Mouse (Mus musculus): ENCODE results near the gene Lin37. TPM values are rescaled to one million over a fixed set of nuclear protein-coding genes. Genes with fewer than 3 reads are reported as not detected.

Gene Lin37
- polyA plus RNA-seq, 1 experiment: 71.9 TPM

GRCm38 (mm10) chr7:30564970-30565571 is 5.4 kb upstream of the Lin37 start, which contains the start of gene Igflr1:
Igflr1 (plus strand) TSS chr7:30565427.
- no peak within 1 kb of the TSS; the same call in 1 of the 2 replicates for H3K4me3 ChIP-seq (ENCODE audit: insufficient read depth, low read length)
- H3K4me1 ChIP-seq (ENCODE audit: control insufficient read depth, insufficient read depth, low read length): peaks cover 3% of the 10 kb centered on the region; the same call in 1 of the 2 replicates

GRCm38 (mm10) chr7:30563906-30564280 is 4.3 kb upstream of the Lin37 start:
- peak overlapping the region; percentile 50 for H3K4me3 ChIP-seq (ENCODE audit: insufficient read depth, low read length)
- H3K4me1 ChIP-seq (ENCODE audit: control insufficient read depth, insufficient read depth, low read length): peaks cover 3% of the 10 kb centered on the region; the same call in 1 of the 2 replicates
- H3K27ac ChIP-seq (ENCODE audit: insufficient read depth, low read length): no peak overlapping the region
- TF ChIP-seq POLR2A (IDR thresholded peaks at IDR 0.05; ENCODE audit: extremely low read depth, insufficient read depth, low read length): no peak
- no peak for TF ChIP-seq CTCF (IDR thresholded peaks at IDR 0.05; ENCODE audit: extremely low read depth, insufficient read depth, low read length)

More at GRCm38 (mm10) chr7:30564970-30565571, 5.4 kb upstream of the Lin37 start, which contains the start of gene Igflr1:
- TF ChIP-seq POLR2A (IDR thresholded peaks at IDR 0.05; ENCODE audit: extremely low read depth, insufficient read depth, low read length): no peak
- no peak within 1 kb of the TSS for H3K27ac ChIP-seq (ENCODE audit: insufficient read depth, low read length)

GRCm38 (mm10) chr7:30563117-30563905 is 3.7 kb upstream of the Lin37 start, which contains the start of the genes U2af1l4, Gm49396 and Psenen:
U2af1l4 (plus strand) TSS chr7:30563301.
Gm49396 (plus strand) TSS chr7:30563344.
Psenen (minus strand) TSS chr7:30563627.
- Histone ChIP-seq H3K4me1 (ENCODE audit: control insufficient read depth, insufficient read depth, low read length) (peaks cover 3% of the 10 kb centered on the region; the same call in 1 of the 2 replicates), H3K27ac (ENCODE audit: insufficient read depth, low read length) (peak within 1 kb of the TSS; percentile 41), H3K4me3 (ENCODE audit: insufficient read depth, low read length) (peak within 1 kb of the TSS; percentile 50)
- TF ChIP-seq POLR2A (IDR thresholded peaks at IDR 0.05; ENCODE audit: extremely low read depth, insufficient read depth, low read length) (peak; percentile 66), CTCF (IDR thresholded peaks at IDR 0.05; ENCODE audit: extremely low read depth, insufficient read depth, low read length) (no peak)

- Histone ChIP-seq H3K27ac (ENCODE audit: insufficient read depth, low read length) (peak overlapping the region; percentile 11), H3K4me3 (ENCODE audit: insufficient read depth, low read length) (peak overlapping the region; percentile 50), H3K4me1 (ENCODE audit: control insufficient read depth, insufficient read depth, low read length) (peaks cover 3% of the 10 kb centered on the region; the same call in 1 of the 2 replicates)
- TF ChIP-seq CTCF (IDR thresholded peaks at IDR 0.05; ENCODE audit: extremely low read depth, insufficient read depth, low read length) (no peak), POLR2A (IDR thresholded peaks at IDR 0.05; ENCODE audit: extremely low read depth, insufficient read depth, low read length) (no peak)
Measured at GRCm38 (mm10) chr7:30562526-30563116, 3.0 kb upstream of the Lin37 start.

GRCm38 (mm10) chr7:30560296-30560695 is 658 bp upstream of the Lin37 start:
- no peak for TF ChIP-seq POLR2A (IDR thresholded peaks at IDR 0.05; ENCODE audit: extremely low read depth, insufficient read depth, low read length)
- TF ChIP-seq CTCF (IDR thresholded peaks at IDR 0.05; ENCODE audit: extremely low read depth, insufficient read depth, low read length): no peak
- no peak overlapping the region for H3K27ac ChIP-seq (ENCODE audit: insufficient read depth, low read length)
- peaks cover 3% of the 10 kb centered on the region; the same call in 1 of the 2 replicates for H3K4me1 ChIP-seq (ENCODE audit: control insufficient read depth, insufficient read depth, low read length)
- no peak overlapping the region for H3K4me3 ChIP-seq (ENCODE audit: insufficient read depth, low read length)

- Histone ChIP-seq H3K4me3 (ENCODE audit: insufficient read depth, low read length) (peak overlapping the region; percentile 57), H3K27ac (ENCODE audit: insufficient read depth, low read length) (peak overlapping the region; percentile 13; the same call in 1 of the 2 replicates), H3K4me1 (ENCODE audit: control insufficient read depth, insufficient read depth, low read length) (peaks cover 1% of the 10 kb centered on the region; the same call in 1 of the 2 replicates)
- no peak for TF ChIP-seq CTCF (IDR thresholded peaks at IDR 0.05; ENCODE audit: extremely low read depth, insufficient read depth, low read length)
- TF ChIP-seq POLR2A (IDR thresholded peaks at IDR 0.05; ENCODE audit: extremely low read depth, insufficient read depth, low read length): no peak
Measured at GRCm38 (mm10) chr7:30558656-30559442, 789 bp downstream of the Lin37 start.

- H3K27ac ChIP-seq (ENCODE audit: insufficient read depth, low read length): 0 out of 2 replicates have a peak overlapping the region, but pooled peaks have one; percentile 13
- TF ChIP-seq CTCF (IDR thresholded peaks at IDR 0.05; ENCODE audit: extremely low read depth, insufficient read depth, low read length): no peak
- TF ChIP-seq POLR2A (IDR thresholded peaks at IDR 0.05; ENCODE audit: extremely low read depth, insufficient read depth, low read length): 0 out of 2 replicates have a peak, but pooled peaks have one; percentile 14
- no peaks in the 10 kb centered on the region for H3K4me1 ChIP-seq (ENCODE audit: control insufficient read depth, insufficient read depth, low read length)
- H3K4me3 ChIP-seq (ENCODE audit: insufficient read depth, low read length): peak overlapping the region; percentile 57; the same call in 1 of the 2 replicates
Measured at GRCm38 (mm10) chr7:30557901-30558514, 1.6 kb downstream of the Lin37 start.

GRCm38 (mm10) chr7:30556894-30557536 is 2.6 kb downstream of the Lin37 start:
- TF ChIP-seq CTCF (IDR thresholded peaks at IDR 0.05; ENCODE audit: extremely low read depth, insufficient read depth, low read length) (peak; percentile 26; the same call in 1 of the 2 replicates), POLR2A (IDR thresholded peaks at IDR 0.05; ENCODE audit: extremely low read depth, insufficient read depth, low read length) (no peak)

More at GRCm38 (mm10) chr7:30556894-30557536, 2.6 kb downstream of the Lin37 start:
- H3K4me1 ChIP-seq (ENCODE audit: control insufficient read depth, insufficient read depth, low read length): no peaks in the 10 kb centered on the region
- H3K4me3 ChIP-seq (ENCODE audit: insufficient read depth, low read length): no peak overlapping the region
- no peak overlapping the region for H3K27ac ChIP-seq (ENCODE audit: insufficient read depth, low read length)
